Mouse (Mus musculus) spleen, postnatal 4 days (tissue): ENCODE data around the gene Tspan1.

Source experiments
- DNase-seq, 2 experiments: peaks; one replicate each; pipeline ENCODE4 v3.0.0; 2022; ENCODE audit warnings: low spot score in 2 of 2

The Tspan1 gene

GRCm38 (mm10) chr4:116125803-116126386 lies 41.5 kb downstream of the Tspan1 start:
- no peak for DNase-seq

DNA sequence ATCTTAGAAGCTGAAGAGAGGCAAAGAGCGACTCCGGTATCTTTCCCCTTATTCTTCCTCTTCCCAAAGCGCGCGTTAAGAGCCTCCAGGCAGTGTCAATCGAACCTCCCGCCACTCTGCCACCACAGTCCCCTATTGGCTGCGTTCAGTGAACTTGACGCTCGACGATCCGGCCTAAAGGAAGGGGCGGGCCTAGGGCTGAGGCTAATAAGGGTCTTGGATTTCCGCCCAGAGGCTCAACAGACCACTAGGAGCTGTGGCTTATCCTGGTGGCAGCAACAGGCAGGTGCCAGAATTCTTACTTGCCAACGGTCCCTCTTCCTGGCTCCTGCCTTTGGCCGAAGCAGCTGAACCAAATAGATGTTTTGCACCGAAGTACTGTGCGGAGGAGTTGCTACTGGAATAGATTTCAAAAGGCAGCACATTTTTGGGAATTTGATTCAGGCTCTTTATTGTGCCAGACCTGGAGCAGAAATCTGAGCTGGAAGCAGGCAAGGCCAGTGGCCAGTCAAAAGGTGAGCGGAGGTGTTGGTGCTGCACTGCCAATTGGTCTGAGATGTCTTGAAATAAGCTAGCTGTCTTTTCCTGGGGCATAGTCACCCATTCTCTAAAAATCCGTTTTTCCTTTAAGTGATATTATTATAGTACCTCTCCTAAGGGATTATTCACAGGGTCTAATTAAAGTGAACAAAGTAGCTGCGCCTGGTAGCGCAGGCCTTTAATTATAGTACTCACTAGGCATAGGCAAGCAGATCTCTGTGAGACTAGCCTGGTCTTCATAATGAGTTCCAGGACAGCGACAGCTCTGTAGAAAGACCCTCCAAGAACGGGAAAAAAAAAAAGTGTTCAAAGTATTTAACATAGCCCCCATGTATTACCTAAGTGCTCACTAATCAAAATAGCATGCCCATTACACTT lies 43.5 kb downstream of the Tspan1 start, which contains the start of the genes Rad54l and Pomgnt1:
Gene Rad54l (minus strand): TSS at position 89 of the 918 bp plus-strand sequence.
Gene Pomgnt1 (plus strand): TSS at position 239 of the 918 bp plus-strand sequence.
- peak; percentile 83 to 89 for DNase-seq

DNA sequence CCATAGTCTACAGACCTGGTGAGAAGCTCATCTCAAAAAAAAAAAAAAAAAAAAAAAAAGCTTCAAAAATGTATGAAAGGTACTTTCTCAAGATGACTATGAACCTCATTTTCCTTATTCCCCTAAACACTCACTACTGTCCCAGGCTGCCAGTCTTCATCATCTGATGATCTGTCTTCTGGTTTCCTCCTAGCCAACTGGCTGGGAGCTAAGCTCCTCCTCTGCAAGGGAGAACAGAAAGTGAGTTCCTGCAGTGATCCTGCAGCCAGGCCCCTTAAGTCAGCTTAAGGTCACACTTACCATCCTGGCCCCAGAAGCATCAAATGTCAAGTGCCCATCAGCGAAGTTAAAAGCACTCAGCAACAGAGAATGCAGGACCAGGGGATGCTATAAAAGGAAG lies 44.6 kb downstream of the Tspan1 start:
- peak in 1 of 2 experiments; percentile 56 for DNase-seq
